Mouse (Mus musculus) limb, embryonic 12.5 days (tissue): ENCODE data around the gene Draxin. TPM values are rescaled to one million over a fixed set of nuclear protein-coding genes. Genes with fewer than 3 reads are reported as not detected.

ENCODE experiments used
- ATAC-seq: fragments of 200-750 bp; cut with Nextera tagmentation; 2 replicates; pipeline ENCODE4 v1.8.0; 2017; ENCODE audit warnings: low read depth, moderate TSS enrichment; ENCODE audit not compliant: insufficient number of reproducible peaks, insufficient read depth, low FRiP score, low TSS enrichment
- H3K27ac ChIP-seq: fragments of 300-500 bp; sonication (generic); 2 replicates; pipeline ENCODE4 v1.5.1; 2016; ENCODE audit warnings: mild to moderate bottlenecking, moderate library complexity
- H3K27me3 ChIP-seq: fragments of 300-500 bp; sonication (generic); 2 replicates; pipeline ENCODE4 v1.6.1; 2016; ENCODE audit warnings: mild to moderate bottlenecking, moderate library complexity
- H3K36me3 ChIP-seq: fragments of 300-500 bp; sonication (generic); 2 replicates; pipeline ENCODE4 v1.6.1; 2016; ENCODE audit warnings: mild to moderate bottlenecking, moderate library complexity
- H3K4me1 ChIP-seq: fragments of 300-500 bp; sonication (generic); replicated peaks from 2 replicates; pipeline ENCODE4 v1.6.1; 2016
- H3K4me2 ChIP-seq: fragments of 300-500 bp; sonication (generic); 2 replicates; pipeline ENCODE4 v1.6.1; 2016; ENCODE audit warnings: mild to moderate bottlenecking, moderate library complexity
- H3K4me3 ChIP-seq: fragments of 300-500 bp; sonication (generic); replicated peaks from 2 replicates; pipeline ENCODE4 v1.5.1; 2016; ENCODE audit warnings: mild to moderate bottlenecking
- H3K9ac ChIP-seq: fragments of 300-500 bp; sonication (generic); replicated peaks from 2 replicates; pipeline ENCODE4 v1.6.1; 2016; ENCODE audit warnings: mild to moderate bottlenecking, moderate library complexity
- H3K9me3 ChIP-seq: fragments of 300-500 bp; sonication (generic); 2 replicates; pipeline ENCODE4 v1.6.1; 2016; ENCODE audit warnings: mild to moderate bottlenecking, moderate library complexity
- WGBS: fragments of 180-500 bp; shearing (Covaris S2); methylation state at CpG from one replicate; pipeline ENCODE4 v1.1.7; 2016; 5-methylcytosine and 5-hydroxymethylcytosine counted together
- polyA plus RNA-seq: library from polyadenylated mRNA; unstranded; fragments of >200 nt; fragmentation: Nextera tagmentation; extraction: Ambion mirVana; gene quantifications from 2 replicates; pipeline ENCODE4 v1.2.1, GENCODE M21; 2016

Draxin gene
- polyA plus RNA-seq, 1 experiment from 2014 or later = 1.8 TPM

- Histone ChIP-seq H3K4me3 (no peak overlapping the region), H3K4me2 (no peak overlapping the region), H3K9ac (no peak overlapping the region), H3K4me1 (peaks cover 18% of the 10 kb centered on the region; the same call in 1 of the 2 replicates), H3K27me3 (no peaks in the 10 kb centered on the region), H3K9me3 (no peaks in the 10 kb centered on the region), H3K36me3 (no peaks in the 10 kb centered on the region), H3K27ac (no peak overlapping the region)
- no peak for ATAC-seq
- whole genome bisulfite sequencing = 80% methylated on average over 9 of the region's 9 CpGs
Observed at GRCm38 (mm10) chr4:148069602-148070218, 60.8 kb downstream of the Draxin start.

- no peak overlapping the region for H3K9ac ChIP-seq
- no peak for ATAC-seq
- no peaks in the 10 kb centered on the region for H3K9me3 ChIP-seq
- H3K4me2 ChIP-seq = no peak overlapping the region
- no peak overlapping the region for H3K4me3 ChIP-seq
- no peak overlapping the region for H3K27ac ChIP-seq
- no peaks in the 10 kb centered on the region for H3K36me3 ChIP-seq
- H3K27me3 ChIP-seq = no peaks in the 10 kb centered on the region
- H3K4me1 ChIP-seq = 0 out of 2 replicates have a peak, but pooled peaks cover 18% of the 10 kb centered on the region
- 88% methylated on average over 8 of the region's 8 CpGs for WGBS
Observed at GRCm38 (mm10) chr4:148067346-148067745, 63.2 kb downstream of the Draxin start.

- Histone ChIP-seq H3K9me3 (no peaks in the 10 kb centered on the region), H3K4me3 (no peak overlapping the region), H3K27me3 (no peaks in the 10 kb centered on the region), H3K27ac (no peak overlapping the region), H3K4me2 (no peak overlapping the region), H3K36me3 (no peaks in the 10 kb centered on the region), H3K4me1 (0 out of 2 replicates have a peak, but pooled peaks cover 15% of the 10 kb centered on the region), H3K9ac (no peak overlapping the region)
- 71% methylated on average over 9 of the region's 9 CpGs for WGBS
- no peak for ATAC-seq
Observed at GRCm38 (mm10) chr4:148066401-148066744, 64.1 kb downstream of the Draxin start.

- 0 out of 2 replicates have a peak, but pooled peaks cover 10% of the 10 kb centered on the region for H3K4me1 ChIP-seq
- no peak overlapping the region for H3K9ac ChIP-seq
- no peak overlapping the region for H3K27ac ChIP-seq
- no peaks in the 10 kb centered on the region for H3K9me3 ChIP-seq
- WGBS = 45% methylated on average over 6 of the region's 6 CpGs
- no peaks in the 10 kb centered on the region for H3K27me3 ChIP-seq
- no peaks in the 10 kb centered on the region for H3K36me3 ChIP-seq
- H3K4me2 ChIP-seq = no peak overlapping the region
- H3K4me3 ChIP-seq = no peak overlapping the region
- ATAC-seq = no peak
Observed at GRCm38 (mm10) chr4:148065702-148066400, 64.6 kb downstream of the Draxin start.

GRCm38 (mm10) chr4:148061086-148061480 is 69.4 kb downstream of the Draxin start:
- 95% methylated on average over 9 of the region's 9 CpGs for WGBS
- no peak for ATAC-seq
- no peak overlapping the region for H3K27ac ChIP-seq
- no peak overlapping the region for H3K4me3 ChIP-seq
- H3K36me3 ChIP-seq = peaks cover 32% of the 10 kb centered on the region
- no peak overlapping the region for H3K9ac ChIP-seq
- no peaks in the 10 kb centered on the region for H3K27me3 ChIP-seq
- H3K4me2 ChIP-seq = no peak overlapping the region
- H3K4me1 ChIP-seq = 0 out of 2 replicates have a peak, but pooled peaks cover 2% of the 10 kb centered on the region
- no peaks in the 10 kb centered on the region for H3K9me3 ChIP-seq

- H3K4me1 ChIP-seq = no peaks in the 10 kb centered on the region
- H3K4me2 ChIP-seq = no peak overlapping the region
- H3K36me3 ChIP-seq = peaks cover 38% of the 10 kb centered on the region
- no peaks in the 10 kb centered on the region for H3K27me3 ChIP-seq
- no peaks in the 10 kb centered on the region for H3K9me3 ChIP-seq
- H3K9ac ChIP-seq = no peak overlapping the region
- 52% methylated on average over 13 of the region's 13 CpGs for WGBS
- no peak overlapping the region for H3K27ac ChIP-seq
- ATAC-seq = peak; percentile 54; the same call in 1 of the 2 replicates
- no peak overlapping the region for H3K4me3 ChIP-seq
Observed at GRCm38 (mm10) chr4:148060120-148061085, 70.1 kb downstream of the Draxin start.

- ATAC-seq = no peak
- Histone ChIP-seq H3K27me3 (no peaks in the 10 kb centered on the region), H3K4me1 (no peaks in the 10 kb centered on the region), H3K9me3 (no peaks in the 10 kb centered on the region), H3K4me3 (no peak overlapping the region), H3K9ac (no peak overlapping the region), H3K36me3 (peaks cover 51% of the 10 kb centered on the region), H3K27ac (no peak overlapping the region), H3K4me2 (no peak overlapping the region)
- 92% methylated on average over 6 of the region's 6 CpGs for WGBS
Observed at GRCm38 (mm10) chr4:148058993-148059392, 71.5 kb downstream of the Draxin start.

GRCm38 (mm10) chr4:148058218-148058819 is 72.2 kb downstream of the Draxin start:
- H3K27me3 ChIP-seq = no peaks in the 10 kb centered on the region
- H3K9me3 ChIP-seq = no peaks in the 10 kb centered on the region
- no peak overlapping the region for H3K4me3 ChIP-seq
- H3K4me1 ChIP-seq = no peaks in the 10 kb centered on the region
- H3K4me2 ChIP-seq = no peak overlapping the region
- WGBS = 91% methylated on average over 9 of the region's 9 CpGs
- no peak overlapping the region for H3K9ac ChIP-seq
- no peak for ATAC-seq
- no peak overlapping the region for H3K27ac ChIP-seq
- H3K36me3 ChIP-seq = peaks cover 58% of the 10 kb centered on the region

GRCm38 (mm10) chr4:148057661-148058209 is 72.8 kb downstream of the Draxin start:
- Histone ChIP-seq H3K9me3 (no peaks in the 10 kb centered on the region), H3K4me1 (no peaks in the 10 kb centered on the region), H3K27me3 (no peaks in the 10 kb centered on the region), H3K9ac (no peak overlapping the region), H3K36me3 (peaks cover 64% of the 10 kb centered on the region), H3K4me2 (no peak overlapping the region), H3K4me3 (no peak overlapping the region), H3K27ac (no peak overlapping the region)
- no peak for ATAC-seq
- 69% methylated on average over 5 of the region's 5 CpGs for WGBS

GRCm38 (mm10) chr4:148056801-148057200 is 73.7 kb downstream of the Draxin start:
- no peaks in the 10 kb centered on the region for H3K4me1 ChIP-seq
- no peak overlapping the region for H3K4me2 ChIP-seq
- no peak overlapping the region for H3K9ac ChIP-seq
- no peak for ATAC-seq
- no peak overlapping the region for H3K4me3 ChIP-seq
- H3K27me3 ChIP-seq = no peaks in the 10 kb centered on the region
- no peaks in the 10 kb centered on the region for H3K9me3 ChIP-seq
- no peak overlapping the region for H3K27ac ChIP-seq
- 86% methylated on average over 4 of the region's 4 CpGs for WGBS
- peaks cover 73% of the 10 kb centered on the region for H3K36me3 ChIP-seq
